Mouse (Mus musculus) heart, embryonic 16.5 days (tissue): ENCODE measurements around the gene Gm21830. TPM values are rescaled to one million over a fixed set of nuclear protein-coding genes. Genes with fewer than 3 reads are reported as not detected.
A peak's percentile ranks its signal among the peaks of the same experiment; 100 is the strongest.
"Not testable (repeated sequence)": the region's sequence is repeated elsewhere in the genome, so short reads cannot be mapped to it uniquely, and the experiment has no call there.

Experiments used
- ATAC-seq: fragments of 200-750 bp; cut with Nextera tagmentation; replicated peaks from 2 replicates; pipeline ENCODE4 v1.8.0; 2017; ENCODE audit warnings: moderate number of reproducible peaks; ENCODE audit not compliant: insufficient read depth, low FRiP score; ENCODE audit errors: extremely low read depth
- H3K27ac ChIP-seq: fragments of 300-500 bp; sonication (generic); 2 replicates; pipeline ENCODE4 v1.5.1; 2014; ENCODE audit warnings: mild to moderate bottlenecking, low read length, control low read depth, moderate library complexity
- H3K27me3 ChIP-seq: fragments of 300-500 bp; sonication (generic); 2 replicates; pipeline ENCODE4 v1.6.1; 2014; ENCODE audit warnings: low read length, mixed read lengths; ENCODE audit not compliant: control insufficient read depth, insufficient read depth
- H3K36me3 ChIP-seq: fragments of 300-500 bp; sonication (generic); 2 replicates; pipeline ENCODE4 v1.6.1; 2014; ENCODE audit not compliant: control insufficient read depth, insufficient read depth
- H3K4me1 ChIP-seq: fragments of 300-500 bp; sonication (generic); 2 replicates; pipeline ENCODE4 v1.6.1; 2014; ENCODE audit warnings: low read length, mixed read lengths; ENCODE audit not compliant: control insufficient read depth, insufficient read depth
- H3K4me2 ChIP-seq: fragments of 300-500 bp; sonication (generic); 2 replicates; pipeline ENCODE4 v1.6.1; 2014; ENCODE audit warnings: low read depth, mild to moderate bottlenecking, control low read depth, low read length
- H3K4me3 ChIP-seq: fragments of 300-500 bp; sonication (generic); 2 replicates; pipeline ENCODE4 v1.5.1; 2014; ENCODE audit warnings: mild to moderate bottlenecking, control low read depth, low read length
- H3K9ac ChIP-seq: fragments of 300-500 bp; sonication (generic); 2 replicates; pipeline ENCODE4 v1.6.1; 2014; ENCODE audit warnings: low read length, control low read depth
- H3K9me3 ChIP-seq: fragments of 300-500 bp; sonication (generic); replicated peaks from 2 replicates; pipeline ENCODE4 v1.6.1; 2016; ENCODE audit warnings: low read length; ENCODE audit not compliant: control insufficient read depth
- WGBS: fragments of 180-500 bp; shearing (Covaris S2); extraction: QIAGEN DNeasy Blood & Tissue Kit; methylation state at CpG from one replicate; pipeline ENCODE4 v1.1.7; 2014; 5-methylcytosine and 5-hydroxymethylcytosine counted together
- polyA plus RNA-seq: library from polyadenylated mRNA; unstranded; fragments of >200 nt; fragmentation: Nextera tagmentation; extraction: Ambion mirVana; gene quantifications from 2 replicates; pipeline ENCODE4 v1.2.1, GENCODE M21; 2015

The Gm21830 gene
- polyA plus RNA-seq: not detected in 2 replicates

- H3K27me3 ChIP-seq: not testable (repeated sequence)
- no CpG with 5 or more reads among the region's 1 CpGs for WGBS
These were observed at the start of gene Gm21830 for GRCm38 (mm10) chr2:67413425-67413824. Gene Gm21830 (plus strand): TSS chr2:67413725.

GRCm38 (mm10) chr2:67364506-67364905 is 49.0 kb upstream of the Gm21830 start:
- WGBS: 72% methylated on average over 2 of the region's 2 CpGs
- H3K27me3 ChIP-seq: no peaks in the 10 kb centered on the region
- H3K4me1 ChIP-seq: no peaks in the 10 kb centered on the region
- H3K9ac ChIP-seq: no peak overlapping the region
- H3K9me3 ChIP-seq: no peaks in the 10 kb centered on the region
- ATAC-seq: no peak
- H3K36me3 ChIP-seq: no peaks in the 10 kb centered on the region
- no peak overlapping the region for H3K4me3 ChIP-seq
- no peak overlapping the region for H3K4me2 ChIP-seq
- no peak overlapping the region for H3K27ac ChIP-seq

More at GRCm38 (mm10) chr2:67413425-67413824, at the start of gene Gm21830:
- not testable (repeated sequence) for ATAC-seq, H3K27ac ChIP-seq, H3K36me3 ChIP-seq, H3K9me3 ChIP-seq, H3K4me2 ChIP-seq, H3K4me3 ChIP-seq, H3K9ac ChIP-seq, H3K4me1 ChIP-seq

GRCm38 (mm10) chr2:67378504-67378903 is 35.0 kb upstream of the Gm21830 start:
- H3K9me3 ChIP-seq: no peaks in the 10 kb centered on the region
- H3K27me3 ChIP-seq: no peaks in the 10 kb centered on the region
- H3K36me3 ChIP-seq: no peaks in the 10 kb centered on the region
- no peak overlapping the region for H3K4me2 ChIP-seq
- no peak overlapping the region for H3K4me3 ChIP-seq
- H3K4me1 ChIP-seq: no peaks in the 10 kb centered on the region
- ATAC-seq: no peak
- H3K9ac ChIP-seq: no peak overlapping the region
- H3K27ac ChIP-seq: no peak overlapping the region
- 44% methylated on average over 3 of the region's 3 CpGs for WGBS

GRCm38 (mm10) chr2:67420853-67421252 is 7.3 kb downstream of the Gm21830 start:
- H3K4me2 ChIP-seq: no peak overlapping the region
- H3K9me3 ChIP-seq: no peaks in the 10 kb centered on the region
- H3K27me3 ChIP-seq: no peaks in the 10 kb centered on the region
- no peak overlapping the region for H3K4me3 ChIP-seq
- ATAC-seq: no peak
- H3K4me1 ChIP-seq: no peaks in the 10 kb centered on the region
- H3K27ac ChIP-seq: no peak overlapping the region
- H3K36me3 ChIP-seq: no peaks in the 10 kb centered on the region
- H3K9ac ChIP-seq: no peak overlapping the region

- no peaks in the 10 kb centered on the region for H3K36me3 ChIP-seq
- WGBS: 74% methylated on average over 1 of the region's 1 CpGs
- ATAC-seq: no peak
These were observed 9.3 kb downstream of the Gm21830 start for GRCm38 (mm10) chr2:67422799-67423198.

GRCm38 (mm10) chr2:67433081-67433480 is 19.6 kb downstream of the Gm21830 start, which contains the start of gene Gm26727:
Gene Gm26727 (minus strand): TSS chr2:67433181.
- H3K9me3 ChIP-seq: no peaks in the 10 kb centered on the region
- no peak within 1 kb of the TSS for H3K27ac ChIP-seq
- H3K9ac ChIP-seq: no peak within 1 kb of the TSS
- 53% methylated on average over 2 of the region's 2 CpGs for WGBS
- no peaks in the 10 kb centered on the region for H3K27me3 ChIP-seq
- no peaks in the 10 kb centered on the region for H3K4me1 ChIP-seq
- no peak for ATAC-seq
- no peak within 1 kb of the TSS for H3K4me2 ChIP-seq
- no peaks in the 10 kb centered on the region for H3K36me3 ChIP-seq
- H3K4me3 ChIP-seq: no peak within 1 kb of the TSS

More at GRCm38 (mm10) chr2:67422799-67423198, 9.3 kb downstream of the Gm21830 start:
- no peaks in the 10 kb centered on the region for H3K9me3 ChIP-seq
- no peak overlapping the region for H3K4me3 ChIP-seq
- no peaks in the 10 kb centered on the region for H3K4me1 ChIP-seq
- no peak overlapping the region for H3K9ac ChIP-seq
- no peaks in the 10 kb centered on the region for H3K27me3 ChIP-seq
- H3K4me2 ChIP-seq: no peak overlapping the region
- no peak overlapping the region for H3K27ac ChIP-seq

- Histone ChIP-seq H3K9me3 (no peaks in the 10 kb centered on the region), H3K36me3 (no peaks in the 10 kb centered on the region), H3K27me3 (no peaks in the 10 kb centered on the region), H3K9ac (no peak overlapping the region), H3K27ac (no peak overlapping the region), H3K4me2 (no peak overlapping the region), H3K4me1 (no peaks in the 10 kb centered on the region), H3K4me3 (no peak overlapping the region)
- ATAC-seq: no peak
- WGBS: 46% methylated on average over 8 of the region's 8 CpGs
These were observed 24.8 kb downstream of the Gm21830 start for GRCm38 (mm10) chr2:67438309-67438708.

- Histone ChIP-seq H3K27me3 (no peaks in the 10 kb centered on the region), H3K4me3 (no peak within 1 kb of the TSS), H3K4me2 (peak within 1 kb of the TSS; percentile 15; the same call in 1 of the 2 replicates), H3K9me3 (no peaks in the 10 kb centered on the region), H3K4me1 (peaks cover 2% of the 10 kb centered on the region), H3K9ac (no peak within 1 kb of the TSS), H3K36me3 (no peaks in the 10 kb centered on the region), H3K27ac (no peak within 1 kb of the TSS)
- ATAC-seq: no peak
- WGBS: 52% methylated on average over 3 of the region's 3 CpGs
These were observed 32.3 kb downstream of the Gm21830 start, which contains the start of gene Xirp2 for GRCm38 (mm10) chr2:67445780-67446179. Gene Xirp2 (plus strand): TSS chr2:67446002.

- WGBS: 59% methylated on average over 1 of the region's 1 CpGs
- H3K9ac ChIP-seq: no peak overlapping the region
- no peak for ATAC-seq
- H3K4me3 ChIP-seq: no peak overlapping the region
- peak overlapping the region; percentile 15; the same call in 1 of the 2 replicates for H3K4me2 ChIP-seq
- H3K9me3 ChIP-seq: no peaks in the 10 kb centered on the region
- no peak overlapping the region for H3K27ac ChIP-seq
- H3K4me1 ChIP-seq: peaks cover 2% of the 10 kb centered on the region
- H3K27me3 ChIP-seq: no peaks in the 10 kb centered on the region
- H3K36me3 ChIP-seq: no peaks in the 10 kb centered on the region
These were observed 33.2 kb downstream of the Gm21830 start for GRCm38 (mm10) chr2:67446772-67447171.
